In genomic region chr4:54156146-54156545, GRCm38 (mm10) we compare ENCODE assay signal across 21 mouse cellular contexts.
DNase-seq lines count a peak whose midpoint lies in the region; ATAC-seq lines count a peak whose summit lies in the region.
"Had no signal": no experiment of that assay in that cellular context is flagged by ENCODE, and none has a peak within 500 bp of the region (broad histone marks: within the 10 kb centered on the region; RNA-seq: fewer than 3 reads in every experiment).

No protein-coding gene starts in this region.

- no peak for ATAC-seq in hindbrain, embryonic 14.5 days (ENCODE audit: low FRiP score)
- no peak for ATAC-seq in hindbrain, embryonic 11.5 days (ENCODE audit: low FRiP score)
- ATAC-seq: activated CD4-positive, CD25-positive, alpha-beta regulatory T cell, adult 4 months; CD4-positive, CD25-positive, alpha-beta regulatory T cell, adult 4 months; Patski had no signal

- no peaks in the 10 kb centered on the region for H3K27me3 ChIP-seq in hindbrain, embryonic 14.5 days (ENCODE audit: control insufficient read depth, insufficient read depth, low read length)
- no peaks in the 10 kb centered on the region for H3K27me3 ChIP-seq in hindbrain, embryonic 11.5 days (ENCODE audit: control insufficient read depth, insufficient read depth, low read length)
- H3K27me3 ChIP-seq: CH12.LX, Patski had no signal

- H3K9me3 ChIP-seq in hindbrain, embryonic 14.5 days (ENCODE audit: control insufficient read depth, low read length): no peaks in the 10 kb centered on the region
- no peaks in the 10 kb centered on the region for H3K9me3 ChIP-seq in hindbrain, embryonic 11.5 days (ENCODE audit: control insufficient read depth, low read length)

- H3K4me2 ChIP-seq in hindbrain, embryonic 14.5 days (replicated peaks): no peak overlapping the region
- H3K4me2 ChIP-seq in hindbrain, embryonic 11.5 days (replicated peaks; ENCODE audit: low read depth, low read length): no peak overlapping the region

- no peaks in the 10 kb centered on the region for H3K4me1 ChIP-seq in hindbrain, embryonic 14.5 days (replicated peaks; ENCODE audit: control insufficient read depth, insufficient read depth, low read length)
- H3K4me1 ChIP-seq in hindbrain, embryonic 11.5 days (replicated peaks; ENCODE audit: control insufficient read depth, insufficient read depth, low read length): no peaks in the 10 kb centered on the region

- WGBS in hindbrain, embryonic 14.5 days: 94% methylated on average over 4 of the region's 4 CpGs
- 97% methylated on average over 4 of the region's 4 CpGs for WGBS in hindbrain, embryonic 11.5 days

- H3K4me3 ChIP-seq in hindbrain, embryonic 14.5 days (replicated peaks; ENCODE audit: low read length): no peak overlapping the region
- H3K4me3 ChIP-seq in hindbrain, embryonic 11.5 days (ENCODE audit: low read depth, low read length): no peak overlapping the region

- peak; percentile 18 for DNase-seq in hindbrain, embryonic 14.5 days (ENCODE audit: low spot score)
- DNase-seq in hindbrain, embryonic 11.5 days (ENCODE audit: low spot score): no peak
- peak; percentile 60 for DNase-seq in retina, embryonic 14.5 days (ENCODE audit: low spot score)
- peak; percentile 70 for DNase-seq in retina, postnatal 1 day
- DNase-seq in layer of hippocampus, adult 9-10 months (ENCODE audit: low spot score): no peak
- DNase-seq in spleen, postnatal 36 days (ENCODE audit: low spot score in 2 of 2): no peak
- DNase-seq: adrenal gland, adult 2 months; adrenal gland, adult 8-10 months; adrenal gland, postnatal 10 days; adrenal gland, postnatal 14 days; adrenal gland, postnatal 25 days; adrenal gland, postnatal 36 days; B cell, adult 2 months; cerebellum, adult 11 months; cerebellum, adult 11-12 months; cerebellum, adult 18-20 months had no signal

- H3K36me3 ChIP-seq in hindbrain, embryonic 14.5 days (replicated peaks; ENCODE audit: control insufficient read depth, insufficient read depth): no peaks in the 10 kb centered on the region
- H3K36me3 ChIP-seq in hindbrain, embryonic 11.5 days (ENCODE audit: control insufficient read depth, insufficient read depth, low read length): no peaks in the 10 kb centered on the region
- H3K36me3 ChIP-seq: G1E had no signal

- H3K27ac ChIP-seq in hindbrain, embryonic 14.5 days: no peak overlapping the region
- no peak overlapping the region for H3K27ac ChIP-seq in hindbrain, embryonic 11.5 days (ENCODE audit: low read depth, low read length)

- H3K9ac ChIP-seq in hindbrain, embryonic 14.5 days: no peak overlapping the region
- no peak overlapping the region for H3K9ac ChIP-seq in hindbrain, embryonic 11.5 days (ENCODE audit: low read depth, low read length)

Comparison
In these comparisons a context has a peak if more than half of its experiments do, and no peak if none do; other contexts are left out.
1. DNase-seq: peak in hindbrain, embryonic 14.5 days (single experiment), retina, embryonic 14.5 days (single experiment) and retina, postnatal 1 day (single experiment); none in hindbrain, embryonic 11.5 days (single experiment), layer of hippocampus, adult 9-10 months (single experiment) and spleen, postnatal 36 days (0 of 2).